Mouse (Mus musculus): Measurements from ENCODE around the gene Myh14.

- TF ChIP-seq POLR2A (IDR thresholded peaks at IDR 0.05; ENCODE audit: control insufficient read depth, extremely low read depth, insufficient read depth, low read length, poor library complexity) (no peak), CTCF (IDR thresholded peaks at IDR 0.05; ENCODE audit: borderline replicate concordance, control insufficient read depth, extremely low read depth, insufficient read depth, low read length, poor library complexity) (no peak)
Measured at GRCm38 (mm10) chr7:44623714-44624542, 46.7 kb downstream of the Myh14 start.

Data from thymus, adult 2 months (tissue).